Mouse (Mus musculus) E14TG2a.4 (cell line): ENCODE measurements at regions not wholly inside any gene's neighbourhood (a gene's known extent, or its start where the extent isn't known, plus 50 kb on each side); places are given as distances from the start of the nearest gene placed in this dataset.

ENCODE experiments used
- H3K27me3 ChIP-seq: 2 replicates; pipeline ENCODE4 v1.6.1; 2014; ENCODE audit warnings: low read length, control low read depth; ENCODE audit not compliant: insufficient read depth
- H3K36me3 ChIP-seq: 2 replicates; pipeline ENCODE4 v1.6.1; 2014; ENCODE audit warnings: low read length, control low read depth; ENCODE audit not compliant: insufficient read depth
- H3K4me1 ChIP-seq: replicated peaks from 2 replicates; pipeline ENCODE4 v1.6.1; 2014; ENCODE audit warnings: low read depth, low read length, control low read depth
- H3K4me3 ChIP-seq: replicated peaks from 2 replicates; pipeline ENCODE4 v1.5.1; 2014; ENCODE audit warnings: mild to moderate bottlenecking, low read length
- H3K9me3 ChIP-seq: 2 replicates; pipeline ENCODE4 v1.6.1; 2014; ENCODE audit warnings: low read length, control low read depth
- CTCF ChIP-seq: conservative IDR thresholded peaks from 2 replicates; pipeline ENCODE4 v1.5.1; 2014; ENCODE audit warnings: low read length
- NANOG ChIP-seq: IDR thresholded peaks from 2 replicates; pipeline ENCODE4 v1.6.1; 2014; ENCODE audit warnings: borderline replicate concordance, low read length, mixed read lengths
- POU5F1 ChIP-seq: IDR thresholded peaks from 2 replicates; pipeline ENCODE4 v1.6.1; 2014; ENCODE audit warnings: low read length, borderline replicate concordance

DNA sequence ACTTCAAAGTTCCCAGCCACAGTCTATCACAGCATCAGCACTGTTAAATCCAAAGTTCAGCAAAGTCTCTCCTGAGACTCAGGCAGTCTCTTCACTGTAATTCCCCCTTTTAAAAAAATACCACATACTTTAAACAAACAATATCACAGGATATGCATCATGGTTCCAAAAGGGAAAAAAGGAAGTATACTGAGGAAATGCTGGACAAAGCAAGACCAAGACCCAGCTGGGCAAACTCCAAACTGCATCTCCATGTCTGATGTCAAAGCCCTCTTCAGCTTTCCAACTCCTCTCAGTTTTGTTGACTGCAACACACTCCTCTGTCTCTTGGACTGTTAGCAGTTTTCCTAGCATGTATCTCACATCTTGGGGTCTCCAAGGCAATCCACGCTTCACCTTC lies 165.5 kb downstream of the B3gnt2 start:
- Histone ChIP-seq H3K9me3 (no peaks in the 10 kb centered on the region), H3K4me1 (0 out of 2 replicates have a peak, but pooled peaks cover 4% of the 10 kb centered on the region), H3K27me3 (no peaks in the 10 kb centered on the region; the same call in 1 of the 2 replicates), H3K4me3 (no peak overlapping the region), H3K36me3 (no peaks in the 10 kb centered on the region)
- TF ChIP-seq POU5F1 = no peak

DNA sequence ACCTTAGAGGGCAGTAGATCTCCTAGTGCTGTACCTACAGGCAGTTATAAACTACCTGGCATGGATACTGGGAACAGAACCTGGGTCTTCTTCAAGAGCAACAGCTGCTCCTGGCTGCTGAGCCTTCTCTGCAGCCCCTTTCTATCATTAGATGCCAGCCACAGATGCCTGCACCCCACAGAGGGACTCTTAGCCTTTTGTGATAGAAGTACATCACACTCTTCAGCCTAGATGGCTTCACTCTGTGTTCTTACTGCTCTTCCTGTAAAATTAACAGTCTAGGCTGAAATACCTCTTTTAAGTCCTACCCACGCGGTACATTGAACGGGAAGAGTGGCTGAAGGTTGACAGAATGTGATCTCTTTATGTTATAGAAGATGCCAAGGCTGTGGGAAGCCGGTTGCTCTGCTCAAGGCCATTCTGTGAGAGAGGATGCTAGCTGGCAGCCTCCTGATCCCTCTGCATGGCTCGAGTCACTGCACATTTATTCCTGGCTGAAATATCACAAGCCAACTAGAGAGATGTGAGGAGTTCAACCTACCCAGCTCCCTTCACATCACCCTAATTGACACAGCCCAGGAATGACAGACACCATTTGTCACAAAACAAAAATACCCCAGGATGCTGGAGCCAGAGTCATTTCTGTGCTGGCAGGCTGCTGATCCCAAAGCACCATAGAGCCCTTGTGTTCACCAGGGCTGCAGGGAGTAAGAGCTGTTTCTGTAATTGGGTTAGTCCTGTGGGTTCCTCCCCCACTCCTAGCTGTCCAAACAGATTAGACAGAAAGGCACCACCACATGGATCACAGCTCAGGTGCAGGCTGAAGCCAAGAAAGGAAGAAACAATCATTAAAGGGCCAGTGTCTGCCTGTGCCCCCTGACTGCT lies 162.5 kb downstream of the B3gnt2 start:
- Histone ChIP-seq H3K9me3 (no peaks in the 10 kb centered on the region), H3K4me3 (no peak overlapping the region), H3K36me3 (no peaks in the 10 kb centered on the region)

DNA sequence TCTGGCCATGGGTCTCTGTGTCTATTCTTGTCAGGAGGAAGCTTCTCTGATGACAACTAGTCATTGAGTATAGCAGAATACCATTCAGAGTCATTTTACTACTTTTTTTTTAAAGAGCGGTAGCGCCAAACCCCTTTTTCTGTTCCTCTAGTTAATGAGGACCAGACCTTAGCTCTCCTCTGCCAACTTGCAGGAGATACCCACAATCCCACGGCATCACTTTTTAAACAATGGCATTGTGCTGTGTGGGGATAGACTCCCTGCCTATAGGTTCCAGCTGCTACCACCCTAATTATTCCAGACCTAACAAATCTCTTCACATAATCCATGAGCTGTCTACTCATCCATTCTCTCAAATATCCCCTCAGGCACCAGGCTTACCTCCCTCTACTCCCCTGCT lies 154.7 kb downstream of the B3gnt2 start:
- Histone ChIP-seq H3K9me3 (no peaks in the 10 kb centered on the region), H3K4me1 (peaks cover 11% of the 10 kb centered on the region), H3K27me3 (no peaks in the 10 kb centered on the region), H3K4me3 (no peak overlapping the region), H3K36me3 (no peaks in the 10 kb centered on the region)
- no peak for TF ChIP-seq CTCF
- TF ChIP-seq NANOG = no peak
- TF ChIP-seq POU5F1 = no peak

More for the DNA sequence above, 162.5 kb downstream of the B3gnt2 start:
- no peaks in the 10 kb centered on the region; the same call in 1 of the 2 replicates for H3K27me3 ChIP-seq
- 0 out of 2 replicates have a peak, but pooled peaks cover 4% of the 10 kb centered on the region for H3K4me1 ChIP-seq
- TF ChIP-seq POU5F1 = no peak
- TF ChIP-seq CTCF = no peak
- no peak for TF ChIP-seq NANOG
